Mouse (Mus musculus) stomach, embryonic 14.5 days (tissue): Measurements from ENCODE around the gene Krtap6-5. TPM values are rescaled to one million over a fixed set of nuclear protein-coding genes. Genes with fewer than 3 reads are reported as not detected.
"Not testable (repeated sequence)": the region's sequence is repeated elsewhere in the genome, so short reads cannot be mapped to it uniquely, and the experiment has no call there.

Experiments used
- ATAC-seq: fragments of 200-750 bp; cut with Nextera tagmentation; 2 replicates; pipeline ENCODE4 v1.8.0; 2017; ENCODE audit warnings: low read depth, moderate TSS enrichment; ENCODE audit not compliant: insufficient number of reproducible peaks, insufficient read depth, low FRiP score
- H3K27ac ChIP-seq: fragments of 300-500 bp; sonication (generic); 2 replicates; pipeline ENCODE4 v1.5.1; 2014; ENCODE audit warnings: mild to moderate bottlenecking, low read length, moderate library complexity, mixed read lengths
- H3K27me3 ChIP-seq: fragments of 300-500 bp; sonication (generic); 2 replicates; pipeline ENCODE4 v1.6.1; 2014; ENCODE audit warnings: low read length, control low read depth, mixed read lengths; ENCODE audit not compliant: control insufficient read depth, insufficient read depth
- H3K36me3 ChIP-seq: fragments of 300-500 bp; sonication (generic); 2 replicates; pipeline ENCODE4 v1.6.1; 2014; ENCODE audit warnings: mild to moderate bottlenecking, control low read depth, low read length, moderate library complexity, mixed read lengths; ENCODE audit not compliant: control insufficient read depth, insufficient read depth
- H3K4me1 ChIP-seq: fragments of 300-500 bp; sonication (generic); 2 replicates; pipeline ENCODE4 v1.6.1; 2014; ENCODE audit warnings: low read length, control low read depth, mixed read lengths; ENCODE audit not compliant: control insufficient read depth, insufficient read depth
- H3K4me2 ChIP-seq: fragments of 300-500 bp; sonication (generic); replicated peaks from 2 replicates; pipeline ENCODE4 v1.6.1; 2014; ENCODE audit warnings: low read depth, low read length, control low read depth
- H3K4me3 ChIP-seq: fragments of 300-500 bp; sonication (generic); 2 replicates; pipeline ENCODE4 v1.5.1; 2014; ENCODE audit warnings: low read depth, low read length, control low read depth
- H3K9ac ChIP-seq: fragments of 300-500 bp; sonication (generic); replicated peaks from 2 replicates; pipeline ENCODE4 v1.6.1; 2014; ENCODE audit warnings: low read depth, mild to moderate bottlenecking, control low read depth, low read length, moderate library complexity, mixed read lengths
- H3K9me3 ChIP-seq: fragments of 300-500 bp; sonication (generic); 2 replicates; pipeline ENCODE4 v1.6.1; 2016; ENCODE audit warnings: low read depth, low read length, control low read depth; ENCODE audit not compliant: control insufficient read depth
- WGBS: fragments of 180-500 bp; shearing (Covaris S2); extraction: QIAGEN DNeasy Blood & Tissue Kit; methylation state at CpG from one replicate; pipeline ENCODE4 v1.1.7; 2014; 5-methylcytosine and 5-hydroxymethylcytosine counted together
- polyA plus RNA-seq: library from polyadenylated mRNA; unstranded; fragments of >200 nt; fragmentation: Nextera tagmentation; extraction: Ambion mirVana; gene quantifications from 2 replicates; pipeline ENCODE4 v1.2.1, GENCODE M21; 2014

Krtap6-5 gene
- not detected in 2 replicates for polyA plus RNA-seq

DNA sequence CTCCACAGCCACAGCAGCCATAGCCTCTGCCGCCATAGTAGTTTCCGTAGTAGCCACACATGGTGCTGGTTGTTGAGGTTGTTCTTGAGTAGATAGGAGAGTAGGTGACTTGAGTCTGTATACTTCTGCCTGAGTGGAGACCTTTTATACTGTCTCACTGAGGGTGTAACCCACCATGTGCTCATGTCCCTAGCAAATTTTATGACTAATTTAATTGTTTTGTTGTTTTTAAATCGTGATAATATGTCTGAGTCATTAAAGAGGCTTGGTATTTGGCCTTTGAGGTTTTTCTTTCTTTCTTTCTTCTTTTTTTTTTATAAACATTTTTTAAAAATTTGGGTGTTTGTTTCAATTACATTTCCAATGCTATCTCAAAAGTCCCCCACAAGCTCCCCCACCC is at the start of gene Krtap6-5:
Gene Krtap6-5 (minus strand): TSS at position 101 of the 400 bp plus-strand sequence.
- no peaks in the 10 kb centered on the region for H3K4me1 ChIP-seq
- H3K9ac ChIP-seq: no peak within 1 kb of the TSS
- H3K27ac ChIP-seq: no peak within 1 kb of the TSS
- no peak within 1 kb of the TSS for H3K4me2 ChIP-seq
- no peak within 1 kb of the TSS for H3K4me3 ChIP-seq
- no peak for ATAC-seq
- WGBS: 80% methylated on average over 3 of the region's 3 CpGs
- H3K9me3 ChIP-seq: no peaks in the 10 kb centered on the region
- H3K27me3 ChIP-seq: no peaks in the 10 kb centered on the region
- H3K36me3 ChIP-seq: no peaks in the 10 kb centered on the region

DNA sequence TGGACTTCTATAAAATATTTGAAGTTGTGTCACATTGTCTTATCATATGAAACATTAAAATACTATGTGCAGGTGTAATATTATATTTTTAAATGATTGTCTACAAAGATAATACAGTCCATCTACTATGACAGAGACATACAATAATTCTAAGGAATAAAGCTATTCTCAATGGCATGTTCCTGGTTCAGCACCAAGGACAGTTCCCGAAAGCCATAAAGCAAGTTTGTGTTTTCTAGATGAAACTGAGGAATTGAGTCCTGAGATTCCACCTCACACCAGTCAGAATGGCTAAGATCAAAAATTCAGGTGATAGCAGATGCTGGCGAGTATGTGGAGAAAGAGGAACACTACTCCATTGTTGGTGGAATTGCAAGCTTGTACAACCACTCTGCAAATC is 23.4 kb upstream of the Krtap6-5 start:
- WGBS: 51% methylated on average over 2 of the region's 2 CpGs
- H3K27ac ChIP-seq, H3K36me3 ChIP-seq, H3K4me2 ChIP-seq, H3K9me3 ChIP-seq, ATAC-seq, H3K4me3 ChIP-seq, H3K9ac ChIP-seq, H3K4me1 ChIP-seq, H3K27me3 ChIP-seq: not testable (repeated sequence)

DNA sequence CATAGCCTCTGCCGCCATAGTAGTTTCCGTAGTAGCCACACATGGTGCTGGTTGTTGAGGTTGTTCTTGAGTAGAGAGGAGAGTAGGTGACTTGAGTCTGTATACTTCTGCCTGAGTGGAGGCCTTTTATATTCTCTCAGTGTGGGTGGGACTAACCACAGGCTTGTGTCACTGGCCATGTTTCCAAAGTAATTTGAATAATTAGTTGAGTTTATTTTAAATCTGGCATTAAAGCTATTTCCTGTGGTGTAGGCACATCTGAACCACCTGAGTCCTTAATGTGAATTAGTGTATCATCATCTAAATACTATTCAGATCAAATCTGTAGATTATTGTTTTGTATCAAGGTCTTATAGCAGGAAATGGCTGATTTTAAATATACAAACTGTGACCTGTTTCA is 16.2 kb upstream of the Krtap6-5 start, which contains the start of gene 1110025L11Rik:
Gene 1110025L11Rik (minus strand): TSS at position 101 of the 400 bp plus-strand sequence.
- H3K4me1 ChIP-seq, H3K4me2 ChIP-seq, H3K9me3 ChIP-seq, H3K27ac ChIP-seq, ATAC-seq, H3K9ac ChIP-seq, H3K36me3 ChIP-seq, H3K27me3 ChIP-seq, H3K4me3 ChIP-seq: not testable (repeated sequence)
- no CpG with 5 or more reads among the region's 2 CpGs for WGBS

DNA sequence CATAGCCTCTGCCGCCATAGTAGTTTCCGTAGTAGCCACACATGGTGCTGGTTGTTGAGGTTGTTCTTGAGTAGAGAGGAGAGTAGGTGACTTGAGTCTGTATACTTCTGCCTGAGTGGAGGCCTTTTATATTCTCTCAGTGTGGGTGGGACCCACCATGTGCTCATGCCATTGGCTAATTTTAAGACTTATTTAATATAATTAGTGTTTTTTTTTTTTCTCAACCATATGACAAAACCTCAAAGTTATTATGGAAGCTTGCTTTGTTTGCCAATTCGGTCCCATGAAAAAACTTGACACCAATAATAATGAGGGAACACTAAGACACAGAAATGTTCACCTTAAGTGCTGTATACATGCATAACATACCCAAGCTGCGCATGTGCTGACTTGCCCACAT is 6.3 kb downstream of the Krtap6-5 start, which contains the start of gene Gm10228:
Gene Gm10228 (minus strand): TSS at position 101 of the 400 bp plus-strand sequence.
- H3K9me3 ChIP-seq, H3K9ac ChIP-seq, H3K4me1 ChIP-seq, ATAC-seq, H3K27ac ChIP-seq, H3K36me3 ChIP-seq, H3K4me2 ChIP-seq, H3K4me3 ChIP-seq, H3K27me3 ChIP-seq: not testable (repeated sequence)
- WGBS: 87% methylated on average over 2 of the region's 4 CpGs

DNA sequence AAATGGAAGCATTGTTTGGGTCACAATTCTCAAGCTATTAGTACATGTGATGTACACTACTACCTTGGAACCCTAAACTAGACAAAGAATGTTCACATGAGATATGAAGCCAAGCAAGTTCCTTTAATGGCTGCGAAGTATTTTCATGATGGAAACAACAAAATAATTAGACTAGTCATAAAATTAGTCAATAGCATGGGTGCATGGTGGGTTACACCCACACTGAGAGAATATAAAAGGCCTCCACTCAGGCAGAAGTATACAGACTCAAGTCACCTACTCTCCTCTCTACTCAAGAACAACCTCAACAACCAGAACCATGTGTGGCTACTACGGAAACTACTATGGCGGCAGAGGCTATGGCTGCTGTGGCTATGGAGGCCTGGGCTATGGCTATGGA is 16.3 kb downstream of the Krtap6-5 start, which contains the start of gene Krtap6-1:
Gene Krtap6-1 (plus strand): TSS at position 301 of the 400 bp plus-strand sequence.
- not testable (repeated sequence) for H3K27me3 ChIP-seq, H3K4me2 ChIP-seq, H3K9ac ChIP-seq, H3K4me3 ChIP-seq, H3K4me1 ChIP-seq, H3K36me3 ChIP-seq, ATAC-seq, H3K9me3 ChIP-seq, H3K27ac ChIP-seq
- WGBS: 93% methylated on average over 3 of the region's 3 CpGs

DNA sequence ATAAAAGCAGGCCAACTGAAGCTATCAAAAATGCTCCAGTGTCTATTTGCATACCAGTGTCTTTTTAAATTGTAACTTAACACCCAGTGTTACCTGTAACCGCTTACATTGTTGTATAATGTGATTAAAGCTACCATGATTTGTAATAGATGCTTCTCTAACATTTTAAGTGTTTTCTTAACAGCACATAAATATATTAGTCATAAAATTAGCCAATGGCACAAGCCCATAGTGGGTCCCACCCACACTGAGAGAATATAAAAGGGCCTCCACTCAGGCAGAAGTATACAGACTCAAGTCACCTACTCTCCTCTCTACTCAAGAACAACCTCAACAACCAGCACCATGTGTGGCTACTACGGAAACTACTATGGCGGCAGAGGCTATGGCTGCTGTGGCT is 32.7 kb downstream of the Krtap6-5 start, which contains the start of gene Gm10229:
Gene Gm10229 (plus strand): TSS at position 301 of the 400 bp plus-strand sequence.
- not testable (repeated sequence) for H3K4me3 ChIP-seq, H3K4me1 ChIP-seq, H3K27ac ChIP-seq, H3K27me3 ChIP-seq, H3K9ac ChIP-seq, H3K4me2 ChIP-seq, H3K36me3 ChIP-seq, ATAC-seq, H3K9me3 ChIP-seq
- WGBS: 89% methylated on average over 1 of the region's 3 CpGs

DNA sequence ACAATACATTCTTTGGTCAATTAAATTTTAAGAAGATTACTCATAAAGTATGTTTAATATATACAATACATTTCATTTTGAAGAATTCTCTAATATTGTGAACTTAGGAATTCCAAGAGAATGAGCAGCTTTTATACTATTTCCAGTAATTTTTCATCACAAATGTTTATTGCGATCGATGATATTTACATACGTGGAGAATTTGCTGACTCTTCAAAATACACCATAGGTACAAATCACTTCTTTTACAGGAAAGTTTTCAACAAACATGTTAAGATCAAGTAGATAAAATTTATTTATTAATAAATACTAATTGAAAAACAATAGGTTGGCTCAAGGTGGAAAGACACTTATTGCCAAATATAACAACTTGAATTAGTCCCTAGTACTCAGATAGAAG is 33.7 kb downstream of the Krtap6-5 start:
- H3K9ac ChIP-seq: no peak overlapping the region
- no peaks in the 10 kb centered on the region for H3K4me1 ChIP-seq
- no peak overlapping the region for H3K4me3 ChIP-seq
- H3K27ac ChIP-seq: no peak overlapping the region
- H3K36me3 ChIP-seq: no peaks in the 10 kb centered on the region
- no peaks in the 10 kb centered on the region for H3K27me3 ChIP-seq
- H3K4me2 ChIP-seq: no peak overlapping the region
- 97% methylated on average over 3 of the region's 3 CpGs for WGBS
- no peak for ATAC-seq
- no peaks in the 10 kb centered on the region for H3K9me3 ChIP-seq

DNA sequence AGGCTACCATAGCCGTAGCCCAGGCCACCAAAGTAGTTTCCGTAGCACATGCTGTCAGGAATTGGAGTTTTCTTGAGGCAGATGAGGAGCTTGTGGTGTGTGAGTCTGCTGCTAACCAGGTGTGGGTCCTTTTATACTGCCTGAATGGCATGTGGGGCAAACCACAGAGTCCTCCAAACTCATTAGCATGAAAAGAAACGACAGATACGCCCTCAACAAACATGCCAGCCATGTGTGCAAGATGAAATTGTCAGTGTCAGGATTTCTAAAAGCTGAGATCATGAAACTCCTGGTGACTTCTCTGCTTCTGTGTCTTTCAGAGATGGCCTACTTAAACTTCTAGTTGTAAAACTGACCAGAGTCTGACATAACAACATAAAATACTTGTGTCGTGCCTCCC is 37.0 kb downstream of the Krtap6-5 start, which contains the start of gene Krtap22-2:
Gene Krtap22-2 (minus strand): TSS at position 101 of the 400 bp plus-strand sequence.
- no peaks in the 10 kb centered on the region for H3K9me3 ChIP-seq
- no peaks in the 10 kb centered on the region for H3K4me1 ChIP-seq
- 81% methylated on average over 5 of the region's 5 CpGs for WGBS

More for the DNA sequence above, 37.0 kb downstream of the Krtap6-5 start, which contains the start of gene Krtap22-2:
- no peak for ATAC-seq
- no peak within 1 kb of the TSS for H3K9ac ChIP-seq
- no peak within 1 kb of the TSS for H3K27ac ChIP-seq
- no peaks in the 10 kb centered on the region for H3K27me3 ChIP-seq
- H3K36me3 ChIP-seq: no peaks in the 10 kb centered on the region
- no peak within 1 kb of the TSS for H3K4me3 ChIP-seq
- H3K4me2 ChIP-seq: no peak within 1 kb of the TSS
